Mouse (Mus musculus) hindbrain, postnatal 0 days (tissue): ENCODE measurements around the gene Tent4a. TPM values are rescaled to one million over a fixed set of nuclear protein-coding genes. Genes with fewer than 3 reads are reported as not detected.

Experiments used
- ATAC-seq: fragments of 200-750 bp; cut with Nextera tagmentation; 2 replicates; pipeline ENCODE4 v1.8.0; 2017; ENCODE audit warnings: mild to moderate bottlenecking, moderate TSS enrichment, moderate library complexity
- DNase-seq: peaks from one replicate; pipeline ENCODE4 v3.0.0-alpha.2; 2015; ENCODE audit warnings: low spot score
- H3K27ac ChIP-seq: fragments of 300-500 bp; sonication (generic); 2 replicates; pipeline ENCODE4 v1.5.1; 2014; ENCODE audit warnings: mild to moderate bottlenecking
- H3K27me3 ChIP-seq: fragments of 300-500 bp; sonication (generic); 2 replicates; pipeline ENCODE4 v1.6.1; 2014; ENCODE audit warnings: low read length, mixed read lengths; ENCODE audit not compliant: insufficient read depth
- H3K36me3 ChIP-seq: fragments of 300-500 bp; sonication (generic); 2 replicates; pipeline ENCODE4 v1.6.1; 2014; ENCODE audit warnings: low read length, mixed read lengths; ENCODE audit not compliant: insufficient read depth
- H3K4me1 ChIP-seq: fragments of 300-500 bp; sonication (generic); 2 replicates; pipeline ENCODE4 v1.6.1; 2014; ENCODE audit warnings: antibody characterized with exemption, low read length, mixed read lengths; ENCODE audit not compliant: insufficient read depth
- H3K4me2 ChIP-seq: fragments of 300-500 bp; sonication (generic); 2 replicates; pipeline ENCODE4 v1.6.1; 2014; ENCODE audit warnings: low read depth, mild to moderate bottlenecking, low read length, moderate library complexity, mixed read lengths
- H3K4me3 ChIP-seq: fragments of 300-500 bp; sonication (generic); 2 replicates; pipeline ENCODE4 v1.5.1; 2014; ENCODE audit warnings: low read length
- H3K9ac ChIP-seq: fragments of 300-500 bp; sonication (generic); replicated peaks from 2 replicates; pipeline ENCODE4 v1.6.1; 2014; ENCODE audit warnings: mild to moderate bottlenecking, low read length, moderate library complexity, mixed read lengths
- H3K9me3 ChIP-seq: fragments of 300-500 bp; sonication (generic); 2 replicates; pipeline ENCODE4 v1.6.1; 2016; ENCODE audit warnings: low read length, mixed read lengths
- CTCF ChIP-seq: IDR thresholded peaks from 2 replicates; pipeline ENCODE4 v1.5.1; 2016; ENCODE audit warnings: antibody characterized with exemption, control low read depth, low read depth
- WGBS: fragments of 180-500 bp; shearing (Covaris S2); extraction: QIAGEN DNeasy Blood & Tissue Kit; methylation state at CpG from one replicate; pipeline ENCODE4 v1.1.7; 2014; 5-methylcytosine and 5-hydroxymethylcytosine counted together
- polyA plus RNA-seq: library from polyadenylated mRNA; unstranded; fragments of >200 nt; fragmentation: Nextera tagmentation; extraction: Ambion mirVana; gene quantifications from 2 replicates; pipeline ENCODE4 v1.2.1, GENCODE M21; 2015
- total RNA-seq: library from RNA; depleted of rRNA; stranded (reverse); fragments of >200 nt; gene quantifications from 2 replicates; pipeline ENCODE4 v1.2.3, GENCODE M21; 2014

Gene Tent4a
- total and polyA plus RNA-seq, 2 experiments from 2014 or later, result 5.1 to 22.3 TPM

DNA sequence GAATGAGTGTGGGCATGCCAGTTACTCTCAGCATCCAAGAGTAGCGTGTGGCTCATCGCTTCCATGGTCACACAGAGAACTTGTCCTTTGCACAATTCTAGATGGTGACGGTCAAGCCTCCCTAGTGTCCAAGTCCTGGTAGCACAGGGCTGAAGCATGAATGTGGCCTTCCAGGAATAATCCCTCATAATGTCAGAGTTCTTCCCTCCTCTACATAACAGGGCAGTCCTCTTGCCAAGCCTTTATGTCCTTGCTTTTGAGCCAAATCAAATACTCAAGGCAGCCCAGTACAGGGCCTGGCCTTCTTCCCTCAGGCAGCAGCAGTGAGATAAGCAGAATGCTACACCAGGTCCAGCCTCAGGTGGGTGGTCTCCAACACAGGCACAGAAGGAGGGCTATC is 26.8 kb downstream of the Tent4a start:
- no peaks in the 10 kb centered on the region for H3K9me3 ChIP-seq
- H3K4me3 ChIP-seq, result no peak overlapping the region
- H3K9ac ChIP-seq, result no peak overlapping the region
- H3K4me1 ChIP-seq, result no peaks in the 10 kb centered on the region
- DNase-seq (no peak), ATAC-seq (no peak)
- 95% methylated on average over 3 of the region's 3 CpGs for WGBS
- H3K27me3 ChIP-seq, result no peaks in the 10 kb centered on the region
- H3K4me2 ChIP-seq, result no peak overlapping the region
- TF ChIP-seq CTCF, result no peak
- no peak overlapping the region for H3K27ac ChIP-seq
- H3K36me3 ChIP-seq, result peaks cover 67% of the 10 kb centered on the region

DNA sequence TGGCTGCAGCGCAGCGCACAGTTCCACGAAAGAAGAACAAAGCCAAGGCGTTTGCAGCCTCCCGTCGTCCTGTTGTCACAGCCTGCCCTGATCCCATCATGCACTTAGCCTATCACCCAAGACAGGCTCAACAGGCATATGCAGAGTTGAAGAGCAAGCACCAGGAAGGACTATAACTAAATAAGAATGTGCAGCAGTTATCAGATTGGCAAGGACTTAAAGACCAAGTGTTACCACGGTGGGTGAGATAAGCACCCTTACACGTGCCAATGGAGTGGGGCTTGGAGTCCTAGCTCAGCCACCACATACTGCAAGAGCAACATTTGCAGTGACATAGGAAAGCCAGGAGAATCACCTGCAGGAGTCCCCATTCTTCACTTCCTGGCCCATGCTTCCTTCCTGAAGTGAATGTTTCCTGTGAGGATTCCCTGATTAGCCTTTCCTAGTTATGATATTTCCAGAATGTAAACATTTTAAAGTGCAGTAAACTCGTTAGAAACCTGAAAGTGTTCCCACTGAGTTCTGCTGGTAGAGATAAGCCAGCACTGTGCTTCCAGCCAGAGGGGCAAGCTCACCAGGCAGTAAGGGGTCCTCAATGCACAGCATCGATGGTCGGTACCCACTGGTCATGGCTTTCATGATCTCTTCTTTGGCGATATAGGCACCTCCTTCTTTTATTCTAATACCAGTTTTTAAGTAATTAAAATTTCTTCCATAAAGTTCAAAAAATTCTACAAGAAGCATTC is 27.9 kb downstream of the Tent4a start:
- H3K4me2 ChIP-seq, result no peak overlapping the region
- no peak overlapping the region for H3K27ac ChIP-seq
- H3K9me3 ChIP-seq, result no peaks in the 10 kb centered on the region
- H3K4me1 ChIP-seq, result no peaks in the 10 kb centered on the region
- H3K9ac ChIP-seq, result no peak overlapping the region
- DNase-seq, result no peak
- H3K36me3 ChIP-seq, result peaks cover 71% of the 10 kb centered on the region
- no peak for ATAC-seq
- no peak overlapping the region for H3K4me3 ChIP-seq
- no peak for TF ChIP-seq CTCF
- H3K27me3 ChIP-seq, result no peaks in the 10 kb centered on the region
- 89% methylated on average over 12 of the region's 12 CpGs for WGBS

DNA sequence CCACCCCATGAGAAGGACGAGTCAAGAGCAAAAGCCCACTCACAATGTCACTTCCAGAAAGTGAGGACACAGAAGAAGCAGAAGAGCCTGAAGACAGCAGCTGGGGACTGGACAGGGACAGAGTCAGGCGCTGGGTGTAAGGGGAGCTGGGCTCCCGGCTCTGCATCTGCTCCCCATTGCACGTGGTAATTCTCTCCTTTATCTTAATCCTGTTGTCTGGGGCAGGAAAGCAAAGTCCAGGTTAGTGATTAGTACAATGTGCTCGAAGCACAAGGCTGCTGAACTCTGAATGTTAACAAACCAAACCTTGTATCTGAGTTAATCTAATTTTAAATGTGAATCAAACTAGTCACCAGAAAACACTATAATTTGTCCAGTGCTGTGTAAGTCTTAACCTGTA is 31.6 kb downstream of the Tent4a start:
- H3K4me1 ChIP-seq, result no peaks in the 10 kb centered on the region
- no peak for ATAC-seq
- H3K9me3 ChIP-seq, result no peaks in the 10 kb centered on the region
- peaks cover 86% of the 10 kb centered on the region for H3K36me3 ChIP-seq
- H3K4me3 ChIP-seq, result no peak overlapping the region
- H3K9ac ChIP-seq, result no peak overlapping the region
- no peak for TF ChIP-seq CTCF
- H3K27ac ChIP-seq, result no peak overlapping the region
- no peaks in the 10 kb centered on the region for H3K27me3 ChIP-seq
- no peak overlapping the region for H3K4me2 ChIP-seq
- no peak for DNase-seq
- 90% methylated on average over 5 of the region's 5 CpGs for WGBS

DNA sequence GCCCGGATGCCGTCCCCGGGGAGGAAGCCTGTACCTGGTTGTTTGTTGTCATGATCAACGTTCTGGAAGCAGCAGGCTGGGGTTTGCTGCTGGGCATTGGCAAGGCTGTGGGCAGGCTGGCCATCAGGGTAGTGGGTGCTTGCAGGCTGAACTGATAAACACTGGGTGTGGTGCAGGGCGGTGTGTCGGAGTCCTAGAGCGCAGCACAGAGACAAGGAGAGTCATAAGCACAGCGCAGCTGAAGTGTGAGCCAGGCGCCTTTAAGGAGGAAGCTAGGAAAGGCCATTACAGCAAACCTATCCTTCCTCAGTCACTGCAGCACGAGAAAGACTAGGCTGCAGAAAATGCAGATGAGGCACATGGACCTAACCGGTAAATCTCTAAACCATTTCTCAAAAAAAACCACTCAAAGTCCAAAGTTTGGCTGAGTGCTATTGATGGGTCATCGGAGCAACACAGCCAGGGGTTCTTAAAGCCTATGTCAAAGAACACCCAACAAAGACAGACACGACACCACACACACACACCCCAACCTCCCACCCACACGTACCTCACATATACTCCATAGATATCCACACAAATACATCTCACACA is 32.2 kb downstream of the Tent4a start:
- Histone ChIP-seq H3K27ac (no peak overlapping the region), H3K9ac (no peak overlapping the region), H3K27me3 (no peaks in the 10 kb centered on the region), H3K4me1 (no peaks in the 10 kb centered on the region), H3K4me2 (no peak overlapping the region), H3K9me3 (no peaks in the 10 kb centered on the region), H3K36me3 (peaks cover 85% of the 10 kb centered on the region), H3K4me3 (no peak overlapping the region)
- no peak for DNase-seq
- ATAC-seq, result no peak
- 94% methylated on average over 14 of the region's 14 CpGs for WGBS
- TF ChIP-seq CTCF, result no peak

DNA sequence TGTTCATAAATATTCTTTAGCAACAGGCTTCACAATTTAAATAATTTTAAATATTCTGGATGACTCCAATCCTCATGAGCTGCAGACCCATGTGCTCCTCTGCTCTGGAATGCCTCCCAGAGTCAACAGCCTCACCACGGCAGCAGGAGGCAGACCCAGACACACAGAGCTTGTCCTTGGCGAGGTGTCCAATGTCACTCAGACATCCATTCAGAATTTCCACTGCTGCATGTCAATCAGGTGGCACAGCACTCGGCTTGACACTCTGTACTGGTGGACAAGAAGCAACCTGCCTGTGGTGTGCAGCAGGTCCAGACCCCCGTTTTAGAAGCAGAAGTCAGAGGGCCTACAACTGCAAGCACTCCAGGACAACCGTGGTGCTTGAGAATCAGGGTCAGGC is 36.1 kb downstream of the Tent4a start:
- 75% methylated on average over 5 of the region's 5 CpGs for WGBS
- Histone ChIP-seq H3K9ac (no peak overlapping the region), H3K36me3 (peaks cover 67% of the 10 kb centered on the region), H3K27me3 (no peaks in the 10 kb centered on the region), H3K4me2 (no peak overlapping the region), H3K4me1 (no peaks in the 10 kb centered on the region), H3K4me3 (no peak overlapping the region), H3K9me3 (no peaks in the 10 kb centered on the region), H3K27ac (no peak overlapping the region)
- DNase-seq, result no peak
- ATAC-seq, result no peak
- TF ChIP-seq CTCF, result no peak

DNA sequence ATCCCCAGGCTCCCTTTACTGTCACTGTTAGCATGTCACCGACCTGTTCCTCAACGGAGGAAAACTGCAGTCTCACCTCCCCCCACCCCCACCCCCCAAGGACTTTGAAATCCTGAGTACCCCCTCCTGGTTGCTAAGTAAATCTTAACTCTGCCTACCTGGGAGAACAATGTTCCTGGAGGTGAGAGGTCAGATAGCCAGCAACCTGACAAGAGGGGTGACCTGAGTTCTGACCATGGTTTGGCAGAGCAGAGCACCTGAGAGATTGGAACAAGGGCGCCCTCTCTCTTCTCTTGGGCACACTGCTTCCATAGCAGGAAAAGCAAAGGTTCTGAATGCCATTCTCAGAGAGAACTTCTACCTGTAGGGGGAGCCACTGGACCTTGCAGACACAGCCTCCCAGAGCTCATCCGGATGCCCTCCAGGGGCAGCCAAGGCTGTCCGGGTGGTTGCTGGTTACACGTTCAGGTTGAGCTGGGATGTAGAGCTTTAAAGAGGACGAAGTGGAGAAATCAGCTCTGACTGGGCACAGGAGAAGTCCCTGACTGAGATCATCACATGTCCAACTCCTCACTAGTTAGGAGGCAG is 41.4 kb downstream of the Tent4a start:
- Histone ChIP-seq H3K9me3 (no peaks in the 10 kb centered on the region), H3K4me1 (no peaks in the 10 kb centered on the region), H3K27me3 (no peaks in the 10 kb centered on the region), H3K9ac (no peak overlapping the region), H3K27ac (no peak overlapping the region), H3K4me3 (no peak overlapping the region), H3K36me3 (peaks cover 14% of the 10 kb centered on the region), H3K4me2 (no peak overlapping the region)
- peak; percentile 81 for DNase-seq
- peak; percentile 57 for ATAC-seq
- TF ChIP-seq CTCF, result peak; percentile 81
- WGBS, result 34% methylated on average over 7 of the region's 7 CpGs

DNA sequence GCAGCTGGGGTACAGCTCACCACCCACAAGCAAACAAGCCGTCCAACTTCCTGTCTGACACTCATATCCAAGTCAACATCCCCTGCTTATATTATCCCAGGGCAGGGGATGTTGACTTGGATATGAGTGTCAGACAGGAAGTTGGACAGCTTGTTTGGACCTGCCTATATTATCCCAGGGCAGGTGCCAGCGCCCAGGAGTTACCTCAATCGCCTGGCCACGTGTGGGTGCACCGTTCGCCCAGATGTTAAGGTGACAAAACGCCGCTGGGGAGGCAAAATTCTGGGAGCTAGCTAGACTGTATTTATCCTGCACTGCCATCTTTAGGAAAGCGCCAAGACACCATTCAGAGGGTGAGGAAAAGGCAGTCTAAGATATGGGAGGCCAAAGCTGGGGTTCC is 44.6 kb downstream of the Tent4a start:
- no peak overlapping the region for H3K4me2 ChIP-seq
- TF ChIP-seq CTCF, result no peak
- H3K4me1 ChIP-seq, result 0 out of 2 replicates have a peak, but pooled peaks cover 4% of the 10 kb centered on the region
- no peaks in the 10 kb centered on the region for H3K9me3 ChIP-seq
- ATAC-seq, result no peak
- H3K27me3 ChIP-seq, result peaks cover 7% of the 10 kb centered on the region; the same call in 1 of the 2 replicates
- no peak overlapping the region for H3K27ac ChIP-seq
- WGBS, result 82% methylated on average over 9 of the region's 9 CpGs
- no peak overlapping the region for H3K4me3 ChIP-seq
- no peak overlapping the region for H3K9ac ChIP-seq
- no peak for DNase-seq
- H3K36me3 ChIP-seq, result no peaks in the 10 kb centered on the region
